Mouse (Mus musculus): Measurements from ENCODE around the gene Dcbld1.

GRCm38 (mm10) chr10:52281337-52281736 is 47.9 kb downstream of the Dcbld1 start:
- TF ChIP-seq CTCF (IDR thresholded peaks at IDR 0.05; ENCODE audit: borderline replicate concordance, control insufficient read depth, extremely low read depth, insufficient read depth, low read length, poor library complexity) (no peak), POLR2A (IDR thresholded peaks at IDR 0.05; ENCODE audit: control insufficient read depth, extremely low read depth, insufficient read depth, low read length, poor library complexity) (no peak)
